Mouse (Mus musculus): ENCODE results near the gene Lats2. TPM values are rescaled to one million over a fixed set of nuclear protein-coding genes. Genes with fewer than 3 reads are reported as not detected.
"Not testable (repeated sequence)": the region's sequence is repeated elsewhere in the genome, so short reads cannot be mapped to it uniquely, and the experiment has no call there.

Gene Lats2
- polyA plus RNA-seq, 1 experiment from 2014 or later, result 18.0 TPM

- H3K4me1 ChIP-seq (ENCODE audit: control insufficient read depth, insufficient read depth, low read length), result no peaks in the 10 kb centered on the region
- DNase-seq (ENCODE audit: low spot score), result no peak
- H3K27me3 ChIP-seq (ENCODE audit: control insufficient read depth, insufficient read depth, low read length), result no peaks in the 10 kb centered on the region
- peaks cover 15% of the 10 kb centered on the region for H3K36me3 ChIP-seq (ENCODE audit: control insufficient read depth, insufficient read depth, low read length)
- ATAC-seq (ENCODE audit: insufficient read depth, low FRiP score, low TSS enrichment), result no peak
- WGBS, result 91% methylated on average over 8 of the region's 8 CpGs
- no peak overlapping the region for H3K27ac ChIP-seq (ENCODE audit: low read depth, low read length)
- H3K4me2 ChIP-seq (ENCODE audit: low read depth), result no peak overlapping the region
- no peak overlapping the region for H3K4me3 ChIP-seq (ENCODE audit: low read depth, low read length)
- no peak overlapping the region for H3K9ac ChIP-seq (ENCODE audit: low read length)
- H3K9me3 ChIP-seq (ENCODE audit: control insufficient read depth, low read length), result no peaks in the 10 kb centered on the region
Observed at GRCm38 (mm10) chr14:57695550-57695949, 62.6 kb downstream of the Lats2 start.

DNA sequence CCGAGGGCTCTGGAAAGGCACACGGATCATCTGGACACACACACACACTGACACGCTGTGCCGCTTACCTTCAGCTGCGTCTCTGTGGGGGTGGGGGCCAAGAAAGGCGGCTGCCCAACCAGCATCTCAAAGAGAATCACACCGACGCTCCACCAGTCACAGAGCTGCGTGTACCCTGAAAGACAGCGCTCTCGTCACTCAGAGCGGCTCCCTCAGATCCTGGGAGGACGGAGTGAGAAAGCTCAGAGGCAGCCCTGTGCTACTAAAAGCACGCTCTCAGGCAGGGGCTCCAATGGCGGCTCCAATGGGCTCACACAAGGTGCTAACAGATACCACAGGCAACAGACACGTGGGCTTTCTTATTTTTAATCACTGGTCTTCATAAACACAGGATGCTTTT, 63.9 kb downstream of the Lats2 start:
- H3K9me3 ChIP-seq (ENCODE audit: control insufficient read depth, low read length), result no peaks in the 10 kb centered on the region
- DNase-seq (ENCODE audit: low spot score), result no peak
- H3K36me3 ChIP-seq (ENCODE audit: control insufficient read depth, insufficient read depth, low read length), result peaks cover 8% of the 10 kb centered on the region
- no peak overlapping the region for H3K4me3 ChIP-seq (ENCODE audit: low read depth, low read length)
- 90% methylated on average over 16 of the region's 16 CpGs for WGBS
- no peak overlapping the region for H3K4me2 ChIP-seq (ENCODE audit: low read depth)
- no peak overlapping the region for H3K27ac ChIP-seq (ENCODE audit: low read depth, low read length)
- H3K4me1 ChIP-seq (ENCODE audit: control insufficient read depth, insufficient read depth, low read length), result no peaks in the 10 kb centered on the region
- no peaks in the 10 kb centered on the region for H3K27me3 ChIP-seq (ENCODE audit: control insufficient read depth, insufficient read depth, low read length)
- ATAC-seq (ENCODE audit: insufficient read depth, low FRiP score, low TSS enrichment), result no peak
- H3K9ac ChIP-seq (ENCODE audit: low read length), result no peak overlapping the region

GRCm38 (mm10) chr14:57692517-57693130, 65.6 kb downstream of the Lats2 start:
- WGBS, result 91% methylated on average over 17 of the region's 17 CpGs
- DNase-seq (ENCODE audit: low spot score), result no peak
- peaks cover 8% of the 10 kb centered on the region for H3K36me3 ChIP-seq (ENCODE audit: control insufficient read depth, insufficient read depth, low read length)

DNA sequence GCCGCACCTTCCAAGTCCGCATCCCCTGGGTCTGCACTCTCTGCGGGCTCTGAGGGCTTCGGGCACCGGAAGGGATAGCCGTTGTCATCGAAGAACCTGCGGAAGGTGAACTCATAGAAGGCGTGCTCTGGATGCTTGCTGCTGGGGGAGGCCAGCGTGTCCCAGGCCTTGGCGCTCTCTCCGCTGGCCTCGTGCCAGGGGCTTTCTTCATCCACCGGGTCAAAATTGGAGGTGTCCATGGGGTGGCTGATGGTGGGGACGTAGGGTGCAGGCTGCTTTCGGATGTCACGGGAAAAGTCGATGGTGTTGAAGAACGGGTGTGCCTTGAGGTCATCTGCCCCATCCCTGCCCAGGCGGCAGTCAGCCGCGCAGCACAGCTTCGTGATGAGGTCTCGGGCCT, 66.9 kb downstream of the Lats2 start:
- 94% methylated on average over 24 of the region's 24 CpGs for WGBS
- H3K4me2 ChIP-seq (ENCODE audit: low read depth), result no peak overlapping the region
- no peak for ATAC-seq (ENCODE audit: insufficient read depth, low FRiP score, low TSS enrichment)
- H3K27ac ChIP-seq (ENCODE audit: low read depth, low read length), result no peak overlapping the region
- no peak for DNase-seq (ENCODE audit: low spot score)
- no peak overlapping the region for H3K9ac ChIP-seq (ENCODE audit: low read length)
- 0 out of 2 replicates have a peak, but pooled peaks cover 3% of the 10 kb centered on the region for H3K36me3 ChIP-seq (ENCODE audit: control insufficient read depth, insufficient read depth, low read length)
- H3K4me1 ChIP-seq (ENCODE audit: control insufficient read depth, insufficient read depth, low read length), result no peaks in the 10 kb centered on the region
- H3K9me3 ChIP-seq (ENCODE audit: control insufficient read depth, low read length), result no peaks in the 10 kb centered on the region
- no peak overlapping the region for H3K4me3 ChIP-seq (ENCODE audit: low read depth, low read length)
- no peaks in the 10 kb centered on the region for H3K27me3 ChIP-seq (ENCODE audit: control insufficient read depth, insufficient read depth, low read length)

More at GRCm38 (mm10) chr14:57692517-57693130, 65.6 kb downstream of the Lats2 start:
- H3K4me2 ChIP-seq (ENCODE audit: low read depth), result no peak overlapping the region
- H3K9me3 ChIP-seq (ENCODE audit: control insufficient read depth, low read length), result no peaks in the 10 kb centered on the region
- H3K4me1 ChIP-seq (ENCODE audit: control insufficient read depth, insufficient read depth, low read length), result no peaks in the 10 kb centered on the region
- no peaks in the 10 kb centered on the region for H3K27me3 ChIP-seq (ENCODE audit: control insufficient read depth, insufficient read depth, low read length)
- no peak for ATAC-seq (ENCODE audit: insufficient read depth, low FRiP score, low TSS enrichment)
- no peak overlapping the region for H3K9ac ChIP-seq (ENCODE audit: low read length)
- no peak overlapping the region for H3K27ac ChIP-seq (ENCODE audit: low read depth, low read length)
- no peak overlapping the region for H3K4me3 ChIP-seq (ENCODE audit: low read depth, low read length)

- no peak overlapping the region for H3K4me2 ChIP-seq (ENCODE audit: low read depth)
- H3K9ac ChIP-seq (ENCODE audit: low read length), result no peak overlapping the region
- no peak for DNase-seq (ENCODE audit: low spot score)
- ATAC-seq (ENCODE audit: insufficient read depth, low FRiP score, low TSS enrichment), result no peak
- no peaks in the 10 kb centered on the region for H3K4me1 ChIP-seq (ENCODE audit: control insufficient read depth, insufficient read depth, low read length)
- no peaks in the 10 kb centered on the region for H3K9me3 ChIP-seq (ENCODE audit: control insufficient read depth, low read length)
- H3K27me3 ChIP-seq (ENCODE audit: control insufficient read depth, insufficient read depth, low read length), result no peaks in the 10 kb centered on the region
- H3K27ac ChIP-seq (ENCODE audit: low read depth, low read length), result no peak overlapping the region
- H3K36me3 ChIP-seq (ENCODE audit: control insufficient read depth, insufficient read depth, low read length), result 0 out of 2 replicates have a peak, but pooled peaks cover 1% of the 10 kb centered on the region
- WGBS, result 94% methylated on average over 8 of the region's 8 CpGs
- no peak overlapping the region for H3K4me3 ChIP-seq (ENCODE audit: low read depth, low read length)
Observed at GRCm38 (mm10) chr14:57690681-57691080, 67.5 kb downstream of the Lats2 start.

DNA sequence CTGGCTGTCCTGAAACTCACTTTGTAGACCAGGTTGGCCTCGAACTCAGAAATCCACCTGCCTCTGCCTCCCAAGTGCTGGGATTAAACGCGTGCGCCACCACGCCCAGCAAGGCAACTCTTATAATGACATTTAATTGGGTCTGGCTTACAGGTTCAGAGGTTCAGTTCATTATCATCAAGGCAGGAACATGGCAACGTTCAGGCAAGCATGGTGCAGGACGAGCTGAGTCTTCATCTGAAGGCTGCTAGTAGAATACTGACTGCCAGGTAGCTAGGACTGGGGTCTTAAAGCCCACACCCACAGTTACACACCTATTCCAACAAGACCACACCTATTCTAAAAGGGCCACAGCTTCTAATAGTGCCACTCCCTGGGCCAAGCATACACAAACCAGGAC, 70.1 kb downstream of the Lats2 start:
- WGBS, result 95% methylated on average over 7 of the region's 7 CpGs
- ATAC-seq (ENCODE audit: insufficient read depth, low FRiP score, low TSS enrichment); H3K9ac ChIP-seq (ENCODE audit: low read length); H3K4me3 ChIP-seq (ENCODE audit: low read depth, low read length); H3K4me1 ChIP-seq (ENCODE audit: control insufficient read depth, insufficient read depth, low read length); H3K27ac ChIP-seq (ENCODE audit: low read depth, low read length); H3K9me3 ChIP-seq (ENCODE audit: control insufficient read depth, low read length); H3K4me2 ChIP-seq (ENCODE audit: low read depth); H3K27me3 ChIP-seq (ENCODE audit: control insufficient read depth, insufficient read depth, low read length); H3K36me3 ChIP-seq (ENCODE audit: control insufficient read depth, insufficient read depth, low read length); DNase-seq (ENCODE audit: low spot score): not testable (repeated sequence)

DNA sequence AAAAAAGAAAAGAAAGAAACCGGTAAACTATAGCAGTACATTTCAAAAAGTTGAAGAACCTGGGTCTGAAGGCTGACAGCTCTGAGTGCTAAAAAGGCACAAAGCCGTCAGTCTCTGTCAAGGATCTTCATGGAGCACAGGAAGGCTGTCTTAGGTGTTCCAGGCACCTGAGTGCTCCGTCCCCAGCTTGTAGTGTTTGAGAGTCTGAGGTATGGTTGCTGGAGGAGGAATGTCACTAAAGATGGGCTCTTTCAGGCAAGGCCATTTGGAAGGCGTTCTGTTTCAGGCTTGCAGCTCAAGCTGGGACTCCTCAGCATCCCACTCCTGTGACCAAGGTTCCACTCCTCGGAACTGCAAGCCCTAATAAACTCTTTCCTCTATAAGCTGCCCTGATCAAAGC, 70.7 kb downstream of the Lats2 start:
- H3K27me3 ChIP-seq (ENCODE audit: control insufficient read depth, insufficient read depth, low read length), result no peaks in the 10 kb centered on the region
- H3K9me3 ChIP-seq (ENCODE audit: control insufficient read depth, low read length), result no peaks in the 10 kb centered on the region
- no peaks in the 10 kb centered on the region for H3K36me3 ChIP-seq (ENCODE audit: control insufficient read depth, insufficient read depth, low read length)
- no peaks in the 10 kb centered on the region for H3K4me1 ChIP-seq (ENCODE audit: control insufficient read depth, insufficient read depth, low read length)
- no peak overlapping the region for H3K27ac ChIP-seq (ENCODE audit: low read depth, low read length)
- 85% methylated on average over 5 of the region's 5 CpGs for WGBS
- no peak overlapping the region for H3K4me3 ChIP-seq (ENCODE audit: low read depth, low read length)
- ATAC-seq (ENCODE audit: insufficient read depth, low FRiP score, low TSS enrichment) (no peak), DNase-seq (ENCODE audit: low spot score) (no peak)
- H3K9ac ChIP-seq (ENCODE audit: low read length), result no peak overlapping the region
- no peak overlapping the region for H3K4me2 ChIP-seq (ENCODE audit: low read depth)

DNA sequence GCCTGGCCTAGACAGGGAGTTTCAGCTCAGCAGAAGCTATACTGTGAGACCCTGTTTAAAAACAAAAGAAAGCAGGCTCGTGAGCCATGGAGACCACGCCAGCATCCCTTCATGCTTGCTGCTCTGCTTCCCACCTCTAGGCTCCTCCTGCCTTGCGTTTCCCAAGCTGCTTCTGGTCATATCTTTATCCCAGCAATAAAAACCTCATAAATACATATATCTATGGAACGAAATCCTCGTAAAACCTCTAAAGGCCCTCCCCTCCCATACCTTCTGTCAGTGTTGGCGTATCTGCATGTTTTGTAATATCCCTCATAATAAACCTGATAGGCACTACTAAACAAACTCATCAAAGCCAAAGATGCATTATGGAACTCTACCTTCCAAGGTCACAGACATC, 71.5 kb downstream of the Lats2 start:
- H3K9me3 ChIP-seq (ENCODE audit: control insufficient read depth, low read length), result no peaks in the 10 kb centered on the region
- H3K27ac ChIP-seq (ENCODE audit: low read depth, low read length), result no peak overlapping the region
- no peak overlapping the region for H3K9ac ChIP-seq (ENCODE audit: low read length)
- H3K36me3 ChIP-seq (ENCODE audit: control insufficient read depth, insufficient read depth, low read length), result no peaks in the 10 kb centered on the region
- no peaks in the 10 kb centered on the region for H3K27me3 ChIP-seq (ENCODE audit: control insufficient read depth, insufficient read depth, low read length)
- ATAC-seq (ENCODE audit: insufficient read depth, low FRiP score, low TSS enrichment), result no peak
- no peak for DNase-seq (ENCODE audit: low spot score)
- no peak overlapping the region for H3K4me3 ChIP-seq (ENCODE audit: low read depth, low read length)
- no peak overlapping the region for H3K4me2 ChIP-seq (ENCODE audit: low read depth)
- WGBS, result 94% methylated on average over 6 of the region's 6 CpGs
- no peaks in the 10 kb centered on the region for H3K4me1 ChIP-seq (ENCODE audit: control insufficient read depth, insufficient read depth, low read length)

GRCm38 (mm10) chr14:57684579-57684978, 73.6 kb downstream of the Lats2 start:
- Histone ChIP-seq H3K4me1 (ENCODE audit: control insufficient read depth, insufficient read depth, low read length) (no peaks in the 10 kb centered on the region), H3K4me3 (ENCODE audit: low read depth, low read length) (no peak overlapping the region), H3K4me2 (ENCODE audit: low read depth) (no peak overlapping the region), H3K27me3 (ENCODE audit: control insufficient read depth, insufficient read depth, low read length) (no peaks in the 10 kb centered on the region), H3K9me3 (ENCODE audit: control insufficient read depth, low read length) (no peaks in the 10 kb centered on the region), H3K9ac (ENCODE audit: low read length) (no peak overlapping the region), H3K36me3 (ENCODE audit: control insufficient read depth, insufficient read depth, low read length) (no peaks in the 10 kb centered on the region), H3K27ac (ENCODE audit: low read depth, low read length) (no peak overlapping the region)
- DNase-seq (ENCODE audit: low spot score) (peak; percentile 48), ATAC-seq (ENCODE audit: insufficient read depth, low FRiP score, low TSS enrichment) (no peak)
- WGBS, result 13% methylated on average over 1 of the region's 1 CpGs

Data from neural tube, embryonic 11.5 days (tissue).